Mouse (Mus musculus) myocyte (in vitro differentiated cells): ENCODE results near the gene Cib1.

Experiments used
- CEBPB ChIP-seq: IDR thresholded peaks from 2 replicates; pipeline ENCODE4 v1.6.1; 2011; ENCODE audit warnings: mild to moderate bottlenecking, moderate library complexity; ENCODE audit not compliant: poor library complexity, insufficient read depth, severe bottlenecking
- E2F4 ChIP-seq: IDR thresholded peaks from one replicate; pipeline ENCODE4 v1.6.1; 2011; ENCODE audit warnings: mild to moderate bottlenecking, control low read depth, moderate library complexity; ENCODE audit not compliant: insufficient read depth
- MAX ChIP-seq: IDR thresholded peaks from one replicate; pipeline ENCODE4 v1.6.1; 2011; ENCODE audit warnings: low read depth, mild to moderate bottlenecking, control low read depth
- MYOD1 ChIP-seq, 3 experiments: IDR thresholded peaks; one replicate each; pipeline ENCODE4 v1.6.1; 2011; ENCODE audit warnings: control low read depth in 2 of 3, low read depth in 2 of 3, mild to moderate bottlenecking in 2 of 3, moderate library complexity in 1 of 3; ENCODE audit not compliant: insufficient read length in 2 of 3, control insufficient read depth in 1 of 3
- MYOG ChIP-seq, 3 experiments: IDR thresholded peaks; one replicate each; pipeline ENCODE4 v1.6.1; 2011; ENCODE audit warnings: control low read depth in 2 of 3, low read depth in 2 of 3, mild to moderate bottlenecking in 2 of 3; ENCODE audit not compliant: insufficient read length in 2 of 3, control insufficient read depth in 1 of 3, insufficient read depth in 1 of 3
- POLR2A ChIP-seq: IDR thresholded peaks from one replicate; pipeline ENCODE4 v1.6.1; 2011; ENCODE audit warnings: low read depth, mild to moderate bottlenecking, control low read depth, moderate library complexity; ENCODE audit not compliant: insufficient read length
- POLR2AphosphoS2 ChIP-seq: IDR thresholded peaks from one replicate; pipeline ENCODE4 v1.6.1; 2011; ENCODE audit warnings: low read depth, control low read depth; ENCODE audit not compliant: insufficient read length
- REST ChIP-seq: IDR thresholded peaks from one replicate; pipeline ENCODE4 v1.6.1; 2011; ENCODE audit warnings: mild to moderate bottlenecking, control low read depth, moderate library complexity; ENCODE audit not compliant: insufficient read depth, insufficient read length
- SRF ChIP-seq: IDR thresholded peaks from one replicate; pipeline ENCODE4 v1.6.1; 2011; ENCODE audit warnings: low read depth; ENCODE audit not compliant: control insufficient read depth, insufficient read length
- TCF12 ChIP-seq: IDR thresholded peaks from one replicate; pipeline ENCODE4 v1.6.1; 2011; ENCODE audit warnings: mild to moderate bottlenecking, control low read depth; ENCODE audit not compliant: poor library complexity, insufficient read depth, severe bottlenecking
- TCF3 ChIP-seq: IDR thresholded peaks from one replicate; pipeline ENCODE4 v1.6.1; 2011; ENCODE audit warnings: low read depth, control low read depth; ENCODE audit not compliant: insufficient read length
- USF1 ChIP-seq: IDR thresholded peaks from one replicate; pipeline ENCODE4 v1.6.1; 2011; ENCODE audit warnings: low read depth, mild to moderate bottlenecking, control low read depth, moderate library complexity

DNA sequence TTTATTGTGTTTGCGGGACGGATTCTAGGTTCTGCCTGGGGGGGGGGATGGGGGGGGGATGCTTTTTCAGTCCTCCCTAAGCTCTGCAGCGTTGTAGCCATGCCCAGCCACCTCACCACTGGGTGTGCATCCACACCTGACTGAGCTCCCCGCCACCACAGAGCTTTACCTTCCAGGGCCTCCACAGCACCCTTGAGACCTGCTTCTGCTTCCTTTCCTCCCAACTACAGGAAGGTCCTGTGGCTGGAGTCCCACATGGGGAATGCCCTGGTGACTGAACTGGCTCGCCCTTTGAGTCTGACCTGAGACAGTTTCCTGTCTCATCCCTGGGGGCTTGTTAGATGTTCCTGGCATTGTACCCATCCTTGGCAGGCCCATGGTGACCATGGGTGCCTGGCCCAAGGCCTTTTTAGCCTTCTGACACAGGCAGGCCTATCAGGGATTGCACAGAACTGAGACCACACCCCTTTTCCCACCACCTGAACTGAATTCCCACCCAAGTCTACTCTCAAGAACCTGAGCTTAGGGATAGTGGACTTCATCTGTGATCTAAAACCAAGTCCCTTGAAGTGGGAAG is 31.6 kb downstream of the Cib1 start:
- TF ChIP-seq CEBPB (no peak), E2F4 (no peak), POLR2A (no peak), MAX (no peak), POLR2AphosphoS2 (no peak), SRF (no peak), MYOG (IDR thresholded peaks at IDR 0.05; ENCODE audit: control insufficient read depth in 1 of 3, insufficient read depth in 1 of 3, insufficient read length in 2 of 3, low read depth in 2 of 3) (no peak), TCF12 (no peak), USF1 (no peak), REST (no peak), TCF3 (no peak), MYOD1 (IDR thresholded peaks at IDR 0.05; ENCODE audit: control insufficient read depth in 1 of 3, insufficient read length in 2 of 3, low read depth in 2 of 3) (no peak)
